Mouse (Mus musculus): ENCODE measurements around the gene Adgrd1. TPM values are rescaled to one million over a fixed set of nuclear protein-coding genes. Genes with fewer than 3 reads are reported as not detected.

Adgrd1 gene
- polyA plus RNA-seq, 2 experiments, result 0.09 TPM

- DNase-seq (ENCODE audit: low read depth in 3 of 3, low spot score in 3 of 3) (no peak), ATAC-seq (ENCODE audit: insufficient read depth) (no peak)
- no peaks in the 10 kb centered on the region for H3K36me3 ChIP-seq (replicated peaks; ENCODE audit: control insufficient read depth, insufficient read depth, low read depth)
- TF ChIP-seq EP300 (IDR thresholded peaks at IDR 0.05; ENCODE audit: low read depth) (no peak), CTCF (IDR thresholded peaks at IDR 0.05; ENCODE audit: low read depth) (no peak)
- no peak overlapping the region for H3K4me3 ChIP-seq (ENCODE audit: insufficient read depth in 1 of 2, low read depth in 2 of 2, low read length in 2 of 2)
- H3K4me1 ChIP-seq (replicated peaks; ENCODE audit: control insufficient read depth in 2 of 2, insufficient read depth in 2 of 2, low read length in 1 of 2), result no peaks in the 10 kb centered on the region; a peak in 1 of 4 replicates
- H3K9ac ChIP-seq (replicated peaks), result no peak overlapping the region
- no peaks in the 10 kb centered on the region for H3K27me3 ChIP-seq (ENCODE audit: control insufficient read depth, insufficient read depth, low read length)
- H3K27ac ChIP-seq, result no peak overlapping the region
- no peak overlapping the region for H3K4me2 ChIP-seq (ENCODE audit: low read depth)
- H3K9me3 ChIP-seq (ENCODE audit: control insufficient read depth, low read length), result no peaks in the 10 kb centered on the region
- 13% methylated on average over 22 of the region's 22 CpGs for WGBS (ENCODE audit: insufficient replicate concordance)
Measured at GRCm38 (mm10) chr5:129217481-129218221, 121.1 kb downstream of the Adgrd1 start.

- H3K4me3 ChIP-seq (ENCODE audit: insufficient read depth in 1 of 2, low read depth in 2 of 2, low read length in 2 of 2), result no peak overlapping the region
- H3K36me3 ChIP-seq (replicated peaks; ENCODE audit: control insufficient read depth, insufficient read depth, low read depth), result no peaks in the 10 kb centered on the region
- no peaks in the 10 kb centered on the region for H3K9me3 ChIP-seq (ENCODE audit: control insufficient read depth, low read length)
- no peak overlapping the region for H3K4me2 ChIP-seq (ENCODE audit: low read depth)
- H3K27me3 ChIP-seq (ENCODE audit: control insufficient read depth, insufficient read depth, low read length), result no peaks in the 10 kb centered on the region
- no peak for ATAC-seq (ENCODE audit: insufficient read depth)
- 15% methylated on average over 3 of the region's 3 CpGs for WGBS (ENCODE audit: insufficient replicate concordance)
- H3K9ac ChIP-seq (replicated peaks), result no peak overlapping the region
- no peak overlapping the region for H3K27ac ChIP-seq
- no peaks in the 10 kb centered on the region; a peak in 1 of 4 replicates for H3K4me1 ChIP-seq (replicated peaks; ENCODE audit: control insufficient read depth in 2 of 2, insufficient read depth in 2 of 2, low read length in 1 of 2)
- DNase-seq (ENCODE audit: low read depth in 3 of 3, low spot score in 3 of 3), result no peak
- TF ChIP-seq CTCF (IDR thresholded peaks at IDR 0.05; ENCODE audit: low read depth) (no peak), EP300 (IDR thresholded peaks at IDR 0.05; ENCODE audit: low read depth) (no peak)
Measured at GRCm38 (mm10) chr5:129218222-129218505, 121.6 kb downstream of the Adgrd1 start.

GRCm38 (mm10) chr5:129218537-129218981 is 122.0 kb downstream of the Adgrd1 start:
- no peak overlapping the region for H3K4me3 ChIP-seq (ENCODE audit: insufficient read depth in 1 of 2, low read depth in 2 of 2, low read length in 2 of 2)
- no peaks in the 10 kb centered on the region for H3K36me3 ChIP-seq (replicated peaks; ENCODE audit: control insufficient read depth, insufficient read depth, low read depth)
- ATAC-seq (ENCODE audit: insufficient read depth), result no peak
- H3K27ac ChIP-seq, result no peak overlapping the region
- WGBS (ENCODE audit: insufficient replicate concordance), result 17% methylated on average over 8 of the region's 8 CpGs
- no peak overlapping the region for H3K9ac ChIP-seq (replicated peaks)
- no peak overlapping the region for H3K4me2 ChIP-seq (ENCODE audit: low read depth)
- no peaks in the 10 kb centered on the region for H3K9me3 ChIP-seq (ENCODE audit: control insufficient read depth, low read length)
- no peak for DNase-seq (ENCODE audit: low read depth in 3 of 3, low spot score in 3 of 3)
- TF ChIP-seq EP300 (IDR thresholded peaks at IDR 0.05; ENCODE audit: low read depth), result no peak
- no peak for TF ChIP-seq CTCF (IDR thresholded peaks at IDR 0.05; ENCODE audit: low read depth)
- H3K4me1 ChIP-seq (replicated peaks; ENCODE audit: control insufficient read depth in 2 of 2, insufficient read depth in 2 of 2, low read length in 1 of 2), result no peaks in the 10 kb centered on the region; a peak in 1 of 4 replicates
- no peaks in the 10 kb centered on the region for H3K27me3 ChIP-seq (ENCODE audit: control insufficient read depth, insufficient read depth, low read length)

- Histone ChIP-seq H3K27me3 (ENCODE audit: control insufficient read depth, insufficient read depth, low read length) (no peaks in the 10 kb centered on the region), H3K4me2 (ENCODE audit: low read depth) (no peak overlapping the region), H3K4me3 (ENCODE audit: insufficient read depth in 1 of 2, low read depth in 2 of 2, low read length in 2 of 2) (no peak overlapping the region), H3K36me3 (replicated peaks; ENCODE audit: control insufficient read depth, insufficient read depth, low read depth) (no peaks in the 10 kb centered on the region), H3K9ac (replicated peaks) (no peak overlapping the region), H3K27ac (no peak overlapping the region), H3K4me1 (replicated peaks; ENCODE audit: control insufficient read depth in 2 of 2, insufficient read depth in 2 of 2, low read length in 1 of 2) (no peaks in the 10 kb centered on the region; a peak in 1 of 4 replicates), H3K9me3 (ENCODE audit: control insufficient read depth, low read length) (no peaks in the 10 kb centered on the region)
- ATAC-seq (ENCODE audit: insufficient read depth) (no peak), DNase-seq (ENCODE audit: low read depth in 3 of 3, low spot score in 3 of 3) (no peak)
- TF ChIP-seq EP300 (IDR thresholded peaks at IDR 0.05; ENCODE audit: low read depth), result no peak
- TF ChIP-seq CTCF (IDR thresholded peaks at IDR 0.05; ENCODE audit: low read depth), result peak; percentile 34
- WGBS (ENCODE audit: insufficient replicate concordance), result 73% methylated on average over 5 of the region's 5 CpGs
Measured at GRCm38 (mm10) chr5:129219178-129219760, 122.7 kb downstream of the Adgrd1 start.

- Histone ChIP-seq H3K4me2 (ENCODE audit: low read depth) (no peak overlapping the region), H3K27ac (no peak overlapping the region), H3K36me3 (replicated peaks; ENCODE audit: control insufficient read depth, insufficient read depth, low read depth) (no peaks in the 10 kb centered on the region), H3K4me3 (ENCODE audit: insufficient read depth in 1 of 2, low read depth in 2 of 2, low read length in 2 of 2) (no peak overlapping the region), H3K27me3 (ENCODE audit: control insufficient read depth, insufficient read depth, low read length) (no peaks in the 10 kb centered on the region), H3K4me1 (replicated peaks; ENCODE audit: control insufficient read depth in 2 of 2, insufficient read depth in 2 of 2, low read length in 1 of 2) (no peaks in the 10 kb centered on the region), H3K9me3 (ENCODE audit: control insufficient read depth, low read length) (no peaks in the 10 kb centered on the region), H3K9ac (replicated peaks) (no peak overlapping the region)
- TF ChIP-seq EP300 (IDR thresholded peaks at IDR 0.05; ENCODE audit: low read depth) (no peak), CTCF (IDR thresholded peaks at IDR 0.05; ENCODE audit: low read depth) (no peak)
- ATAC-seq (ENCODE audit: insufficient read depth) (no peak), DNase-seq (ENCODE audit: low read depth in 3 of 3, low spot score in 3 of 3) (no peak)
- 62% methylated on average over 33 of the region's 33 CpGs for WGBS (ENCODE audit: insufficient replicate concordance)
Measured at GRCm38 (mm10) chr5:129225810-129226450, 129.4 kb downstream of the Adgrd1 start.
